Mouse (Mus musculus) forebrain, postnatal 0 days (tissue): ENCODE results near the gene Prex1. TPM values are rescaled to one million over a fixed set of nuclear protein-coding genes. Genes with fewer than 3 reads are reported as not detected.
A peak's percentile ranks its signal among the peaks of the same experiment; 100 is the strongest.
"Not testable (repeated sequence)": the region's sequence is repeated elsewhere in the genome, so short reads cannot be mapped to it uniquely, and the experiment has no call there.

Source experiments
- ATAC-seq: fragments of 200-750 bp; cut with Nextera tagmentation; 2 replicates; pipeline ENCODE4 v1.8.0; 2017; ENCODE audit warnings: mild to moderate bottlenecking, moderate library complexity
- DNase-seq: peaks from one replicate; pipeline ENCODE4 v3.0.0-alpha.2; 2015
- H3K27ac ChIP-seq: fragments of 300-500 bp; sonication (generic); 2 replicates; pipeline ENCODE4 v1.5.1; 2014; ENCODE audit warnings: low read depth, mild to moderate bottlenecking, antibody characterized with exemption, low read length, moderate library complexity, mixed read lengths
- H3K27me3 ChIP-seq: fragments of 300-500 bp; sonication (generic); 2 replicates; pipeline ENCODE4 v1.6.1; 2014; ENCODE audit warnings: mild to moderate bottlenecking, low read length, mixed read lengths; ENCODE audit not compliant: insufficient read depth
- H3K36me3 ChIP-seq: fragments of 300-500 bp; sonication (generic); 2 replicates; pipeline ENCODE4 v1.6.1; 2014; ENCODE audit warnings: mild to moderate bottlenecking, moderate library complexity; ENCODE audit not compliant: insufficient read depth
- H3K4me1 ChIP-seq: fragments of 300-500 bp; sonication (generic); 2 replicates; pipeline ENCODE4 v1.6.1; 2014; ENCODE audit warnings: antibody characterized with exemption; ENCODE audit not compliant: insufficient read depth
- H3K4me2 ChIP-seq: fragments of 300-500 bp; sonication (generic); 2 replicates; pipeline ENCODE4 v1.6.1; 2014; ENCODE audit warnings: low read depth, mild to moderate bottlenecking, moderate library complexity
- H3K4me3 ChIP-seq: fragments of 300-500 bp; sonication (generic); 2 replicates; pipeline ENCODE4 v1.5.1; 2014; ENCODE audit warnings: low read depth, low read length, mixed read lengths
- H3K9ac ChIP-seq: fragments of 300-500 bp; sonication (generic); 2 replicates; pipeline ENCODE4 v1.6.1; 2014; ENCODE audit warnings: mild to moderate bottlenecking
- H3K9me3 ChIP-seq: fragments of 300-500 bp; sonication (generic); 2 replicates; pipeline ENCODE4 v1.6.1; 2016; ENCODE audit warnings: low read length
- CTCF ChIP-seq: sonication (generic); IDR thresholded peaks from 2 replicates; pipeline ENCODE4 v1.5.1; 2016; ENCODE audit warnings: antibody characterized with exemption, control low read depth, low read depth
- WGBS: fragments of 180-500 bp; shearing (Covaris S2); extraction: QIAGEN DNeasy Blood & Tissue Kit; methylation state at CpG from one replicate; pipeline ENCODE4 v1.1.7; 2014; 5-methylcytosine and 5-hydroxymethylcytosine counted together
- polyA plus RNA-seq: library from polyadenylated mRNA; unstranded; fragments of >200 nt; fragmentation: Nextera tagmentation; extraction: Ambion mirVana; gene quantifications from 2 replicates; pipeline ENCODE4 v1.2.1, GENCODE M21; 2015
- total RNA-seq: library from RNA; depleted of rRNA; stranded (reverse); fragments of >200 nt; gene quantifications from 2 replicates; pipeline ENCODE4 v1.2.3, GENCODE M21; 2014

Prex1 gene
- total and polyA plus RNA-seq, 2 experiments from 2014 or later = 17.5 to 31.3 TPM

DNA sequence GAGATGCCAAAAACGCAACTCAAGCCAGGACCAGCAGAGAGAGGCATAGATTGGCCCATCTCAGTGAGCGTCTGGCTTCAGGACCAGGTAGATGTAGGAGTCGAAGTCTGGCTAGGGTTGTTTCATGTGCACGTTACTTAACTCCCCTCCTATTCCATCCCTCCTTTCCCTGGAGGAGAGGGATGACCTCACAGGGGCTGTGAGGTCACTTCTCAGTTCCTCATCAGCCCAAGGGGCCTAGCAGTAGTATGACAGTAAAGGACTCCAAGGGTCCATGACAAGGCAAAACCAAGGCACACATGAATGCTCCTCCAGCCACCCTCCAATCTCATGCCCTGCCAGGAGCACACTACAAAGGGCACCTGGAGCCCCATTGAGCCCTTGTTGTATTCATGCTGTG is 18.5 kb upstream of the Prex1 start:
- Histone ChIP-seq H3K9me3 (no peaks in the 10 kb centered on the region), H3K36me3 (no peaks in the 10 kb centered on the region), H3K27ac (no peak overlapping the region), H3K4me2 (no peak overlapping the region), H3K27me3 (no peaks in the 10 kb centered on the region), H3K9ac (no peak overlapping the region), H3K4me3 (no peak overlapping the region), H3K4me1 (peaks cover 11% of the 10 kb centered on the region)
- TF ChIP-seq CTCF = no peak
- 88% methylated on average over 4 of the region's 4 CpGs for WGBS
- no peak for ATAC-seq
- DNase-seq = no peak

DNA sequence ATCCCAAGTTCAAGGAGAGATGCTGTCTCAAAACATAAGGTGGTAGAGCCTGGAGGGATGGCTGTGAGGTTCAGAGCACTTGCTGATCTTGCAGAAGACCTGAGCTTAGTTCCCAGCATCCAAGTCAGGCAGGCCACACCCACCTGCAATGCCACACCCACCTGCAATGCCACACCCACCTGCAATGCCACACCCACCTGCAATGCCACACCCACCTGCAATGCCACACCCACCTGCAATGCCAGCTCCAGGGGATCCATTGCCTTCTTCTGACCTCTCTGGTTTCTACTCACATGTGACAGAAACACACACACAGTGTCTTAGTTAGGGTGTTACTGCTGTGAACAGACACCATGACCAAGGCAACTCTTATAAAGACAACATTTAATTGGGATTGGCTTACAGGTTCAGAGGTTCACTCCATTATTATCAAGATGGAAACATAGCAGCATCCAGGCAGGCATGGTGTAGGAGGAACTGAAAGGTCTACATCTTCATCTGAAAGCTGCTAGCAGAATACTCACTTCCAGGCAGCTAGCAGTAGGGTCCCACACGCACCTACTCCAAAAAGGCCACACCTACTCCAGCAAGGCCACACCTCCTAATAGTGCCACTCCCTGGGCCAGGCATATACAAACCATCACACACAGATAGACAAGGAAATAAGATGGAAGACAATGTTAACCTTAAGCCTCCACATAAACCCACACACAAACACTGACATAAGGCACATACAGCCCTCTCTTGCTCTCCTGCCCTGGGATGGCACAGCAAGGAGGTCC is 17.7 kb upstream of the Prex1 start:
- not testable (repeated sequence) for H3K4me2 ChIP-seq, H3K27me3 ChIP-seq, DNase-seq, ATAC-seq, H3K27ac ChIP-seq, H3K9me3 ChIP-seq, H3K9ac ChIP-seq, H3K36me3 ChIP-seq, H3K4me3 ChIP-seq
- H3K4me1 ChIP-seq = peaks cover 11% of the 10 kb centered on the region
- 92% methylated on average over 1 of the region's 1 CpGs for WGBS

GRCm38 (mm10) chr2:166730567-166730915 is 16.9 kb upstream of the Prex1 start:
- no peaks in the 10 kb centered on the region for H3K9me3 ChIP-seq
- H3K27me3 ChIP-seq = no peaks in the 10 kb centered on the region
- H3K36me3 ChIP-seq = no peaks in the 10 kb centered on the region
- no peak overlapping the region for H3K4me2 ChIP-seq
- ATAC-seq (no peak), DNase-seq (no peak)
- no peak overlapping the region for H3K9ac ChIP-seq
- H3K4me3 ChIP-seq = no peak overlapping the region
- H3K27ac ChIP-seq = no peak overlapping the region
- WGBS = 63% methylated on average over 6 of the region's 6 CpGs
- peaks cover 11% of the 10 kb centered on the region for H3K4me1 ChIP-seq
- no peak for TF ChIP-seq CTCF

DNA sequence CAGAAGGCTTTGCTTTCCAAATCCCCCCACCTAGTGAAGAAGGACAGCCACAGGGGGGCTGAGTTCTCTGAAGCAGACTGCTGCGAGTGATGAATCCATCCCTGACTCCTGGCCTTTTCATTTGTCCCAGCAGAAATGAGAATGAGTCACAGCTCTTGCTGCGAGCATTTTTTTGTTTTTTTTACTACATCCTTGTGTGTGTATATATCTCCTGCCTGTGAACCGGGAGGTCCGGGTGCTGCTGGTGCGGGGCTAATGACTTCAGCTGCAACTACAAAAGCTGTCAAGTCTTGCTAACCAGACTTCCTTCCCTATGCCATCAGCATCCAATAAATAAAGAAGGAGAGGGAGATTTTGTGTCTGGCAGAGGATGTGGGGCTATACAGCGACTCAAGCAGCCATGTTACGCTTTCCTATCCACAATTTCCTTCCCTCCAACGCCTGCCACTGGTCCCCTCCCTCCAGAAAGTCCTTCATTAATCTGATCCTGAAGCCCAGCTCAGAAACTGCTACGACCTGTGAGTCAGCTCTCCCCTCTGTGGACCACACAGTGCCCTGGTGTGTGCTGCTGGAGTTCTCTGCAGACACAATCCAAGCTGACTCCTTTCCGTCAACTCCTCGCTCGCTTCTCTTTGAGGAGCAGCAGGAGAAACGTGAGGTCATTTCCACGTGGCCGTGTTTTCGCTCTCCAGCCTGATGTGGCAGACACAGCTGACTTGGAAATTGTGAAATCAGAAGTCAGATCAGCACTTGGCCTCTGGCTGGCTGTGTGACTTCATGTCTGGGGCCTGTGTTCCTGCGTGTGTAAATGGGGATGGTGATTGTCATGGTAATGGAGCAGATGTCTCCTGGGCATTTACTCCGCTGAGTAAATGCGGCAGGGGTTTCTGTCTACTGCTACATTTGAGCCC is 16.3 kb upstream of the Prex1 start:
- WGBS = 12% methylated on average over 19 of the region's 19 CpGs
- Histone ChIP-seq H3K9me3 (no peaks in the 10 kb centered on the region), H3K36me3 (no peaks in the 10 kb centered on the region), H3K9ac (no peak overlapping the region), H3K27me3 (no peaks in the 10 kb centered on the region), H3K4me2 (no peak overlapping the region), H3K4me3 (no peak overlapping the region), H3K4me1 (peaks cover 11% of the 10 kb centered on the region), H3K27ac (peak overlapping the region; percentile 15)
- peak; percentile 73 for ATAC-seq
- TF ChIP-seq CTCF = no peak
- peak; percentile 61 for DNase-seq

GRCm38 (mm10) chr2:166729045-166729444 is 15.4 kb upstream of the Prex1 start:
- H3K9me3 ChIP-seq = no peaks in the 10 kb centered on the region
- 24% methylated on average over 3 of the region's 3 CpGs for WGBS
- TF ChIP-seq CTCF = no peak
- no peaks in the 10 kb centered on the region for H3K36me3 ChIP-seq
- DNase-seq (peak; percentile 40), ATAC-seq (no peak)
- no peaks in the 10 kb centered on the region for H3K27me3 ChIP-seq
- H3K4me2 ChIP-seq = no peak overlapping the region
- H3K27ac ChIP-seq = no peak overlapping the region
- no peak overlapping the region for H3K4me3 ChIP-seq
- no peak overlapping the region for H3K9ac ChIP-seq
- H3K4me1 ChIP-seq = peaks cover 11% of the 10 kb centered on the region

DNA sequence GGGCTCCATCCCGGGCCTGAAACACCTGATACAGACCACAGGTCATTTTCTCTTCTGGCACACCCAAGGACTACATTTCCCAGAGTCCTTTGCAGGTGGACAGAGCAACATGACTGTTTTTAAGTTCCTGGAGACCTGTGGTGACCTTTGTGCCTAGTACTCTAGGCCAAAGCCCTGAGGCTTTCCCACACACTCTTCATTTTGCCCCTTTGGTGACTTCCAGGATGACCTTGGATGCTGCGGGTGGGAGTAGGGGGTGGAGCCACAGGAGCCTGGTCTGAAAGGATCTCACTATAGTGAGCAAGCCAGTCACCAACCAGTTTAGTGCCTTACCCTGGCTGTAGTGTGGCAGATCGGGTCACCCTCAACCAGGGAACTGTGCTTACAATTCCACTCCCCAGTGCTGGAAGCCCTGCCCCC is 14.6 kb upstream of the Prex1 start:
- Histone ChIP-seq H3K4me1 (peaks cover 11% of the 10 kb centered on the region), H3K27ac (no peak overlapping the region), H3K9ac (no peak overlapping the region), H3K9me3 (no peaks in the 10 kb centered on the region), H3K27me3 (no peaks in the 10 kb centered on the region), H3K36me3 (no peaks in the 10 kb centered on the region), H3K4me3 (no peak overlapping the region), H3K4me2 (no peak overlapping the region)
- 47% methylated on average over 3 of the region's 3 CpGs for WGBS
- ATAC-seq (no peak), DNase-seq (no peak)
- no peak for TF ChIP-seq CTCF

GRCm38 (mm10) chr2:166727790-166728189 is 14.2 kb upstream of the Prex1 start:
- H3K4me3 ChIP-seq = no peak overlapping the region
- H3K4me2 ChIP-seq = no peak overlapping the region
- DNase-seq (no peak), ATAC-seq (no peak)
- H3K4me1 ChIP-seq = peaks cover 11% of the 10 kb centered on the region
- no peak overlapping the region for H3K27ac ChIP-seq
- H3K36me3 ChIP-seq = no peaks in the 10 kb centered on the region
- no peaks in the 10 kb centered on the region for H3K9me3 ChIP-seq
- no peaks in the 10 kb centered on the region for H3K27me3 ChIP-seq
- WGBS = 65% methylated on average over 10 of the region's 10 CpGs
- no peak for TF ChIP-seq CTCF
- H3K9ac ChIP-seq = no peak overlapping the region
